Mouse (Mus musculus): Measurements from ENCODE around the gene Nt5dc3. TPM values are rescaled to one million over a fixed set of nuclear protein-coding genes. Genes with fewer than 3 reads are reported as not detected.

Gene Nt5dc3
- total RNA-seq (2023): 1 to 10 TPM; 6.2 to 7.9 TPM

GRCm38 (mm10) chr10:86778398-86779116 lies at the start of gene Nt5dc3:
Nt5dc3 (plus strand) TSS chr10:86779005.

DNA sequence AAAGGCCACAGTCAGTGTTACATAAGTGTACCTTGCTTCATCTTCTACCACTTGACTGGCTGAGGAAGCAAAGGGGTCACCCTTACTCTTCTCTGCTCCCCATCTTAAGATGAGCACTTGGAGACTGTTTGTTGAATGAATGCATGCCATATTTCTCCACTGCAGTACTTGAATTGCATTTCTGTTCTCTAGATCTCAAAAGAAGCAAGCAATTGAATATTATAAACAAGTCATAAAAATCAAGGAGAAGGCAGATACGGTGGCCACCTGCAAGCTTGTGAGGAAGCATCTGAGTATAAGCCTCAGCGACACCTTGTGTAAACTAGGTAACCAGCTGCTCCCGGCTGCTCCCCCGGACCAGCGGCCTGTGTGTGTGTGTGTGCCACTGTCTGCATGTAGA lies 15.1 kb upstream of the Nt5dc3 start, which contains the start of gene Gm49358:
Gene Gm49358 (plus strand): TSS at position 301 of the 400 bp plus-strand sequence.

Other genes starting within 250 kb of the Nt5dc3 start
- 100 to 1,000 TPM; 422 to 438 TPM for gene Hsp90b1, start 73.5 kb upstream of the Nt5dc3 start, total RNA-seq (2023)
- 1 to 10 TPM in 1 of 2 experiments, under 1 TPM in 1; 0.63 to 1.1 TPM for gene Ttc41, start 73.2 kb upstream of the Nt5dc3 start, total RNA-seq (2023)
- gene Gm49358, start 15.0 kb upstream of the Nt5dc3 start, total RNA-seq (2023): 1 to 10 TPM; 2.6 to 2.7 TPM
- gene Stab2, start 229.0 kb downstream of the Nt5dc3 start, total RNA-seq (2023): 10 to 100 TPM; 66.6 to 85.4 TPM